Mouse (Mus musculus) lung, adult 2 months (tissue): ENCODE data around the gene Plxnc1.

Experiments
- CTCF ChIP-seq: fragments of 200-500 bp; IDR thresholded peaks from 2 replicates; pipeline ENCODE4 v1.5.1; 2011; ENCODE audit warnings: mild to moderate bottlenecking, low read length, control low read depth; ENCODE audit not compliant: insufficient read depth
- POLR2A ChIP-seq: fragments of 200-500 bp; IDR thresholded peaks from 2 replicates; pipeline ENCODE4 v1.6.1; 2011; ENCODE audit warnings: low read depth, mild to moderate bottlenecking, control low read depth, low read length, borderline replicate concordance; ENCODE audit errors: extremely low read depth

DNA sequence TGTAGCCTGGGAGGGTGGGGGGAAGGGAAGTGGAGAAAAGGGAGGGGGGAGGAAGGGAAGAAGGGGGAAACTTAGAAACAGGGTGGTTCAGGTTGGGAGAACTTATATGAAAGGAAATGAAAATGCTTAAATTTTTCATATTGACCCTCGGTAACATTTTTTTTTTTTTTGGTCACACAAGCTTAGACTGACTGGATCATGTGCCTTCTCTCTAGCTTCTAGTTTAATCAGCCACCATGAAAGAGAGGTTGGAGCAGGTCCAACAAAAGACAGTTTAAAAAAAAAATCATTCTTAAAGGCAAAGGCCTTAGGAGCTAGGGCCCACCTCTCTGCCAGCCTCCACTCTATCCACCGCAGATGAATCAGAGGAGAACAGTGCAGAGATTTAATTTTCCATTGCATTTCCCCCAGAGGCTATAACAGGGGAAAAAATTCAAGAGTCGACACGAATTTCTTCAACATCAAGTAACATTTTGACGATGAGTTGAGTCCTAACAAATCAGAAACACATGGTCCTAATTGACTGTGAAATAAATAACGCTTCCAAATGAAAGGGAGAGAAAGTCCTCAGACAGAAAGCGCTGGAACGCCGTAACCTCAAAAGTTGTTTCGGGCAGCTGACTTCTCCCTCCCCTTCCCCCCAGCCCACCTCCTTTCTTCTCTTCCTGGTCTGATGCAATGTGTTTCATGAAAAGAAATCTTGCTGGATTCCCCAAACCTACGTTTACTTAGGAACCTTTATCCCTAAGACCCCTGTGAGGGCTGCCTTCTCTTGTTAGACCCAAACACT is 120.5 kb downstream of the Plxnc1 start:
- no peak for TF ChIP-seq CTCF
- TF ChIP-seq POLR2A, result no peak
